ENCODE assay signal across 8 mouse cellular contexts in the genomic region with DNA sequence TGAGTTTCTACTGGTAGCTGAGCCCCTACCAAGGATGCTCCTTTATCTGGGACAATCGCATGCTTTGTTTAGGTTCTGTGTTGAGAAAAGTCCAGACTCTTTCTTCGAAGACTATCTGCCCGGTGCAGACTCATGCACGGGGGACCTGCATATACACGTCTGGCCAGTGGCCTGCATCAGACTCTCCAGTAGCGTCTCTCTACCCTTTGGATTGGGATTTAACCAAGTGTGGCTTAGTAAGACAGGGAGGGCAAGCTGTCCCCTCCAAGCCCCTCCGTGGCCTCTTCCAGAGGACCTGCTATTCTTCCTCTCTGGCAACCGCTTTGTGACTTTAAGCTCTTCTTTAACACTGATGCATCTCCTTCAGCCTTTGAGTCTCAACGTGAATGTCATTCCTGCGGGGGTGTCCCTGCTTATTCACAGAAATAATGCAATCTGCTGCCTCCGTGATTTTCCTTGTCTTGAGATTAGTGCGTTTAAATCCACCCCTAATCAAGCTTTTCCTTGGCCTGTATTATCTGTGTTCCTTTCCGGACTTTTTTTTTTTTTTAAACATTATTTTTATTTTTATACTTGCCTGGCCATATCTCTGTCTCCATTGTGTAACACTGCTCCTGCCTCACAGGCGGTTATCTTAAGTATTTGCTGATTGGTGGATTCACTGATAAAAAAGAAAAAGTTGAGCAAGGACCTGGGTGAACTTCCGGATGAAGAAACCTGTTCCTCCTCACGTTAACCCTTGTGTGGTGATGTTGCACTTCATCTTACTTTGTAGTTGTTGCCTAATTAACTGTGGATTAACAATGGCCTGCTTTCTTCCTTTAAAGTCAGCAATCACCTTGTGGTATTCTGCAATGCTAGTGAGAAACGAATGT.
DNase-seq lines count a peak whose midpoint lies in the region; ATAC-seq lines count a peak whose summit lies in the region.

No protein-coding gene starts in this region.

- H3K27ac ChIP-seq in lung, embryonic 16.5 days (ENCODE audit: low read length) = no peak overlapping the region
- H3K27ac ChIP-seq in midbrain, embryonic 14.5 days (replicated peaks; ENCODE audit: low read depth, low read length) = 0 out of 2 replicates have a peak overlapping the region, but pooled peaks have one; percentile 37

- 37% methylated on average over 17 of the region's 17 CpGs for WGBS in lung, embryonic 16.5 days
- WGBS in midbrain, embryonic 14.5 days = 22% methylated on average over 17 of the region's 17 CpGs

- no peak for DNase-seq in lung, postnatal 4 days
- peak; percentile 73 for DNase-seq in fat pad, adult 2 months (ENCODE audit: extremely low read depth, low read depth, low spot score)
- no peak for DNase-seq in midbrain, embryonic 14.5 days
- no peak for DNase-seq in ovary, adult 18-20 months (ENCODE audit: low spot score)
- DNase-seq in right cerebral cortex, postnatal 10 days (ENCODE audit: low spot score in 2 of 2) = no peak
- no peak for DNase-seq in thymus, postnatal 25 days

- H3K27me3 ChIP-seq in lung, embryonic 16.5 days (ENCODE audit: control insufficient read depth, insufficient read depth, low read depth, low read length) = no peaks in the 10 kb centered on the region
- H3K27me3 ChIP-seq in midbrain, embryonic 14.5 days (ENCODE audit: control insufficient read depth, insufficient read depth, low read length) = no peaks in the 10 kb centered on the region

- no peak overlapping the region for H3K9ac ChIP-seq in lung, embryonic 16.5 days (ENCODE audit: low read length)
- no peak overlapping the region for H3K9ac ChIP-seq in midbrain, embryonic 14.5 days (replicated peaks; ENCODE audit: low read length)

- ATAC-seq in lung, embryonic 16.5 days (ENCODE audit: low read depth) = 0 out of 2 replicates have a peak, but pooled peaks have one; percentile 18
- ATAC-seq in hematopoietic stem cell, adult 5-6 weeks (replicated peaks in 1 of 2; ENCODE audit: insufficient read depth in 1 of 2, low FRiP score in 2 of 2, low TSS enrichment in 1 of 2, low read depth in 1 of 2, poor library complexity in 2 of 2, severe bottlenecking in 2 of 2) = peak; percentile 63 to 79; a peak in 3 of 4 replicates
- ATAC-seq in midbrain, embryonic 14.5 days (ENCODE audit: low FRiP score, low TSS enrichment) = no peak

- no peaks in the 10 kb centered on the region for H3K36me3 ChIP-seq in lung, embryonic 16.5 days (ENCODE audit: control insufficient read depth, insufficient read depth, low read length)
- no peaks in the 10 kb centered on the region for H3K36me3 ChIP-seq in midbrain, embryonic 14.5 days (ENCODE audit: control insufficient read depth, insufficient read depth, low read length)

- no peak overlapping the region for H3K4me3 ChIP-seq in lung, embryonic 16.5 days (ENCODE audit: low read length)
- H3K4me3 ChIP-seq in midbrain, embryonic 14.5 days (replicated peaks; ENCODE audit: low read depth, low read length) = no peak overlapping the region

- no peaks in the 10 kb centered on the region; the same call in 1 of the 2 replicates for H3K9me3 ChIP-seq in lung, embryonic 16.5 days (ENCODE audit: control insufficient read depth, low read length)
- H3K9me3 ChIP-seq in midbrain, embryonic 14.5 days (ENCODE audit: control insufficient read depth, low read length) = no peaks in the 10 kb centered on the region

- peaks cover 26% of the 10 kb centered on the region for H3K4me1 ChIP-seq in lung, embryonic 16.5 days (replicated peaks; ENCODE audit: control insufficient read depth, insufficient read depth, low read length)
- peaks cover 39% of the 10 kb centered on the region for H3K4me1 ChIP-seq in midbrain, embryonic 14.5 days (ENCODE audit: control insufficient read depth, insufficient read depth, low read length)

- H3K4me2 ChIP-seq in lung, embryonic 16.5 days (ENCODE audit: low read depth, low read length) = peak overlapping the region; percentile 12; the same call in 1 of the 2 replicates
- H3K4me2 ChIP-seq in midbrain, embryonic 14.5 days (ENCODE audit: low read length) = no peak overlapping the region; the same call in 1 of the 2 replicates
